Mouse (Mus musculus) CH12F3 (cell line): Measurements from ENCODE around the gene Bet1.

ENCODE experiments used
- in situ Hi-C: fragments of 300-500 bp; cut with MboI; formaldehyde crosslinking; loops from 2 replicates; pipeline ENCODE4 v1.14.3; 2020; ENCODE audit warnings: low sequenced_read_pairs

The Bet1 gene

GRCm38 (mm10) chr6:4086663-4087454 is at the start of gene Bet1:
Bet1 (minus strand) TSS chr6:4086972.
- in situ Hi-C loops: no loop called here

DNA sequence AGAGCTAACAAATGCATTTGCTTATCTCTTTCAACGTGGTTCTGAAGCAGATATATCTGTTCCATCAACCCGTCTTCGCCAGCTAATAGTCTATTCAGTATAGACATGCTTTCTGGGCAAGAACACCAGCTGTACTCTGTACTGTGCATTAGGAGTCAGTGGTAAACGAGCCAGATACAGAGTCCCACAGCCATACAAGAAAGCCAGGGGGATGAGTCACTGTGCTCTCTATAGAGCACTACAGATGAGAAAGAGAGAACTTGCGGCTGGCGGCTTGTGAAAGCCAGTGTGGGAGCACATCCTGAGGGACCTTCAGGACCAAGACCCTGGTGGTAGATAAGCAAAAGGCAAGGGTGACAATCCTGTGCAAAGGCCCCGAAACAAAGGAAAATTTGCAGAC is 45.5 kb upstream of the Bet1 start:
- in situ Hi-C loops: no loop called here

GRCm38 (mm10) chr6:4131149-4131548 is 44.4 kb upstream of the Bet1 start:
- in situ Hi-C loops: no loop called here

- in situ Hi-C loops: no loop called here
Observed at GRCm38 (mm10) chr6:4118611-4119010, 31.8 kb upstream of the Bet1 start.

DNA sequence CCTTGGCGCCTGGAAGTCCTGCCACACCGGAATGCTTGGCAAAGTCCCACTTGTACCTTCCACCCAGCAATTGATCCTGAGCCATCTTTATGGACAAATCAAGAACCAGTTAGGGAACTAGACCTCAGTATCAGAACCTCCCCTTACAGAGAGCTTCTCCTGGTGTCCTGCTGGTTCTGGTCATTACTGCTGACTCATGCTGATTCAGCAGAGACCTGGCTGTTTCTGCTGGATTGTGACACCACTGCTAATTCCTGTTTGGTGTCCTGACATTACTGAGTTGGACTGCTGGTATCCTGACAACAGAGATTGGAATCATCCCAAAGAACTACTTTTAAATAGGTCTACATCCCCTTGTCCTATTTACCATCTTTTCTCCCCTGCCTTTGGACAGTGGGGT is 3.7 kb upstream of the Bet1 start:
- in situ Hi-C loops: no loop called here

GRCm38 (mm10) chr6:4072281-4072680 is 14.5 kb downstream of the Bet1 start:
- in situ Hi-C loops: no loop called here

- in situ Hi-C loops: no loop called here
Observed at GRCm38 (mm10) chr6:4069714-4070113, 17.1 kb downstream of the Bet1 start.

DNA sequence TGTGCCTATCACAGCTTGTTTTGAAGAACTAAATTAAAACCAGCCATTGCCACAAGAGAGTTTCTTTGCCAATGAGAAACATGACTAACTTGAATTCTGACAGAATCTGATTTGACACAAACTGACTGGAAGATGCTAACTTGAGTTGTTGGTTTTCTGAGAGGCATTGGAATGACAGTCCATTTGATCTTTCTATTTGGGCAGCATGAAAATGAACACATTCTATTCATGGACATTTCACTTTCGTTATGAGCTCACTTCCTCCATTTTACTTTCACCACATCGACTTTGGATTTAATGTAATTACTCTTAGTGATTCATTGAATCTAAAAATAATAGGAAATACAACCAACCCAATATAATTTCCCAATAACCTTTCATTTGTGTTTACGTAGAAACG is 32.4 kb downstream of the Bet1 start:
- in situ Hi-C loops: no loop called here

GRCm38 (mm10) chr6:4052843-4053242 is 33.9 kb downstream of the Bet1 start:
- in situ Hi-C loops: no loop called here

DNA sequence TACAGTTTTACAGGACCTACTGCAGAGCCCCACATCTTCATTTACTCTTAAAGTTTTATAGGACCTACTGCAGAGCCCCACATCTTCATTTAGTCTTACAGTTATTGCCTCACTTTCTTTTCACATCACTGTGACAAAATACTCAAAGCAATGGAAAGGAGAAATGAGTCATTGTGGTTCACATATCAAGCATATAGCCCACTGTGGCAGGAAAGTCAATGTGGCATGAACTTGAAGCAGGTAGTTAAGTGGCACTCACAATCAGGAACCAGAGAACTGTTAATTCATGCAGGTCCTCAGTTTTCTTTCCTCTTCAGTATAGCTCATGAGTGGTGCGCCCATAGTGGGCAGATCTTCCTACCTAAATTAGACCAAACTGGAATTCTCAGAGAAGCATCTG is 39.6 kb downstream of the Bet1 start:
- in situ Hi-C loops: no loop called here

GRCm38 (mm10) chr6:4041821-4042220 is 45.0 kb downstream of the Bet1 start:
- in situ Hi-C loops: no loop called here

- in situ Hi-C loops: no loop called here
Observed at GRCm38 (mm10) chr6:4030956-4031355, 55.8 kb downstream of the Bet1 start.
